Mouse (Mus musculus) embryo, embryonic 9.5 days (tissue): ENCODE measurements around the gene Zfand2a.

ENCODE experiments used
- DNase-seq: peaks from one replicate; pipeline ENCODE4 v3.0.0-alpha.2; 2017; ENCODE audit errors: extremely low spot score

Zfand2a gene

GRCm38 (mm10) chr5:139432333-139432732, 52.0 kb downstream of the Zfand2a start:
- DNase-seq: no peak

GRCm38 (mm10) chr5:139429818-139430341, 54.5 kb downstream of the Zfand2a start:
- no peak for DNase-seq

- DNase-seq: no peak
Observed at GRCm38 (mm10) chr5:139427989-139428388, 56.4 kb downstream of the Zfand2a start.

GRCm38 (mm10) chr5:139427001-139427400, 57.3 kb downstream of the Zfand2a start:
- no peak for DNase-seq

GRCm38 (mm10) chr5:139425198-139425597, 59.2 kb downstream of the Zfand2a start:
- no peak for DNase-seq

- DNase-seq: no peak
Observed at GRCm38 (mm10) chr5:139423026-139423865, 61.1 kb downstream of the Zfand2a start, which contains the start of gene Gper1. Gene Gper1, plus strand, starts transcription at chr5:139423151.
